7 mouse cellular contexts compared by ENCODE assay signal in the genomic region with DNA sequence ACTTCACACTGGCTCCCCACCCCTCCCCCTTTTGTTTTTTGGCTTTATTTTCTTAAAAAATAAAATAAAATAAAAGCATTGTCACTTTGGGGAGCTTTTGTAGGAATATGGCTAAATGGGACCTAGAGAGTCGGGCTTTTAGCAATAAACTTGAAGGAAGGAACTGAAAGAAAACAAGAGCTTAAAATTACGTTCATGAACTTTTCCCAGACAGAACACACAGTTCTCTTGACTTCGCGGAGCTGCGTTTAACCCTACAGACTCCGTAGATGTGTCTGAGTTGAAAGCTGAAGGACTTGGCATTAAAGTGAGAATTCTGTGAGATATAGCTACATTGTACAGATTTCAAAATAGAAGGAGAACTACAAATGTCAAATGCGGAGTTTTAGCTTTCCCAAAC.
DNase-seq lines count a peak whose midpoint lies in the region; ATAC-seq and TF ChIP-seq lines count a peak whose summit lies in the region.

No protein-coding gene starts in this region.

- H3K27me3 ChIP-seq in testis, adult 2 months (ENCODE audit: control insufficient read depth, insufficient read depth, low read length): no peaks in the 10 kb centered on the region
- H3K27me3 ChIP-seq in limb, embryonic 13.5 days: no peaks in the 10 kb centered on the region

- no peak overlapping the region for H3K9ac ChIP-seq in limb, embryonic 13.5 days

- H3K4me3 ChIP-seq in testis, adult 2 months (ENCODE audit: control insufficient read depth, low read depth, low read length): peak overlapping the region; percentile 98; the same call in 1 of the 2 replicates
- H3K4me3 ChIP-seq in limb, embryonic 13.5 days: peak overlapping the region; percentile 34

- H3K9me3 ChIP-seq in limb, embryonic 13.5 days: no peaks in the 10 kb centered on the region

- WGBS in limb, embryonic 13.5 days: 45% methylated on average over 7 of the region's 7 CpGs

- ATAC-seq in limb, embryonic 13.5 days (ENCODE audit: low FRiP score, low read depth): no peak

- no peaks in the 10 kb centered on the region for H3K36me3 ChIP-seq in testis, adult 2 months (ENCODE audit: control insufficient read depth, insufficient read depth, low read length)
- no peaks in the 10 kb centered on the region for H3K36me3 ChIP-seq in limb, embryonic 13.5 days

- DNase-seq in kidney, adult 18-20 months: peak; percentile 20
- DNase-seq in kidney, adult 11 months: no peak
- DNase-seq in testis, postnatal 14 days (ENCODE audit: low spot score): no peak
- no peak for DNase-seq in frontal cortex, postnatal 14 days (ENCODE audit: low spot score in 2 of 2)
- no peak for DNase-seq in thymus, postnatal 10 days (ENCODE audit: low spot score in 2 of 2)

- no peak for TF ChIP-seq CTCF in testis, adult 2 months (IDR thresholded peaks at IDR 0.05; ENCODE audit: control insufficient read depth, insufficient read depth, insufficient replicate concordance, low read depth, low read length)

- TF ChIP-seq POLR2A in testis, adult 2 months (IDR thresholded peaks at IDR 0.05; ENCODE audit: control insufficient read depth, low read depth, low read length): no peak

- H3K27ac ChIP-seq in testis, adult 2 months (ENCODE audit: control insufficient read depth, insufficient read depth, low read depth, low read length): peak overlapping the region; percentile 99
- peak overlapping the region; percentile 91 for H3K27ac ChIP-seq in limb, embryonic 13.5 days

- H3K4me2 ChIP-seq in limb, embryonic 13.5 days (replicated peaks): peak overlapping the region; percentile 58

- H3K4me1 ChIP-seq in testis, adult 2 months (ENCODE audit: control insufficient read depth, insufficient read depth, low read length): peaks cover 9% of the 10 kb centered on the region
- peaks cover 51% of the 10 kb centered on the region for H3K4me1 ChIP-seq in limb, embryonic 13.5 days
